Mouse (Mus musculus): Measurements from ENCODE around the gene Tm4sf1.

Gene Tm4sf1

GRCm38 (mm10) chr3:57301921-57302539 lies at the start of gene Tm4sf1:
Gene Tm4sf1, minus strand, starts transcription at chr3:57301988.
- DNase-seq (ENCODE audit: low spot score), result no peak

- peak; percentile 48 for DNase-seq (ENCODE audit: low spot score)
Measured at GRCm38 (mm10) chr3:57344811-57345210, 43.0 kb upstream of the Tm4sf1 start.

- peak; percentile 70 for DNase-seq (ENCODE audit: low spot score)
Measured at GRCm38 (mm10) chr3:57343837-57344607, 42.2 kb upstream of the Tm4sf1 start.

- no peak for DNase-seq (ENCODE audit: low spot score)
Measured at GRCm38 (mm10) chr3:57342976-57343375, 41.2 kb upstream of the Tm4sf1 start.

- peak; percentile 11 for DNase-seq (ENCODE audit: low spot score)
Measured at GRCm38 (mm10) chr3:57341321-57341720, 39.5 kb upstream of the Tm4sf1 start.

- no peak for DNase-seq (ENCODE audit: low spot score)
Measured at GRCm38 (mm10) chr3:57335080-57335815, 33.5 kb upstream of the Tm4sf1 start.

- no peak for DNase-seq (ENCODE audit: low spot score)
Measured at GRCm38 (mm10) chr3:57327941-57328340, 26.2 kb upstream of the Tm4sf1 start.

- no peak for DNase-seq (ENCODE audit: low spot score)
Measured at GRCm38 (mm10) chr3:57307076-57307475, 5.3 kb upstream of the Tm4sf1 start.

GRCm38 (mm10) chr3:57305564-57305963 lies 3.8 kb upstream of the Tm4sf1 start:
- DNase-seq (ENCODE audit: low spot score), result no peak

GRCm38 (mm10) chr3:57304484-57304883 lies 2.7 kb upstream of the Tm4sf1 start:
- DNase-seq (ENCODE audit: low spot score), result no peak

GRCm38 (mm10) chr3:57304050-57304449 lies 2.3 kb upstream of the Tm4sf1 start:
- no peak for DNase-seq (ENCODE audit: low spot score)

- no peak for DNase-seq (ENCODE audit: low spot score)
Measured at GRCm38 (mm10) chr3:57303486-57303885, 1.7 kb upstream of the Tm4sf1 start.

GRCm38 (mm10) chr3:57302886-57303285 lies 1.1 kb upstream of the Tm4sf1 start:
- DNase-seq (ENCODE audit: low spot score), result no peak

GRCm38 (mm10) chr3:57301366-57301765 lies 422 bp downstream of the Tm4sf1 start:
- no peak for DNase-seq (ENCODE audit: low spot score)

GRCm38 (mm10) chr3:57297991-57298390 lies 3.8 kb downstream of the Tm4sf1 start:
- DNase-seq (ENCODE audit: low spot score), result no peak

GRCm38 (mm10) chr3:57296574-57296973 lies 5.2 kb downstream of the Tm4sf1 start:
- no peak for DNase-seq (ENCODE audit: low spot score)

- no peak for DNase-seq (ENCODE audit: low spot score)
Measured at GRCm38 (mm10) chr3:57295631-57296030, 6.2 kb downstream of the Tm4sf1 start.

GRCm38 (mm10) chr3:57294742-57295525 lies 6.9 kb downstream of the Tm4sf1 start:
- DNase-seq (ENCODE audit: low spot score), result no peak

- no peak for DNase-seq (ENCODE audit: low spot score)
Measured at GRCm38 (mm10) chr3:57293925-57294324, 7.9 kb downstream of the Tm4sf1 start.

- no peak for DNase-seq (ENCODE audit: low spot score)
Measured at GRCm38 (mm10) chr3:57292826-57293225, 9.0 kb downstream of the Tm4sf1 start.

GRCm38 (mm10) chr3:57288944-57289491 lies 12.8 kb downstream of the Tm4sf1 start:
- DNase-seq (ENCODE audit: low spot score), result no peak

Measured in yolk sac, embryonic 10.5 days (tissue).